Mouse (Mus musculus): ENCODE results near the gene Rplp2. TPM values are rescaled to one million over a fixed set of nuclear protein-coding genes. Genes with fewer than 3 reads are reported as not detected.

Rplp2 gene
- total RNA-seq, 2 experiments from 2014 or later = 1,094 to 1,114 TPM

GRCm38 (mm10) chr7:141483114-141483653, 36.0 kb downstream of the Rplp2 start:
- no peak for DNase-seq

GRCm38 (mm10) chr7:141484186-141485120, 37.3 kb downstream of the Rplp2 start:
- DNase-seq = no peak

GRCm38 (mm10) chr7:141485186-141485585, 38.0 kb downstream of the Rplp2 start:
- DNase-seq = no peak

GRCm38 (mm10) chr7:141485606-141486005, 38.4 kb downstream of the Rplp2 start:
- no peak for DNase-seq

GRCm38 (mm10) chr7:141486239-141486638, 39.1 kb downstream of the Rplp2 start:
- DNase-seq = no peak

- DNase-seq = no peak
These were observed 40.0 kb downstream of the Rplp2 start for GRCm38 (mm10) chr7:141487141-141487540.

GRCm38 (mm10) chr7:141491151-141491550, 44.0 kb downstream of the Rplp2 start:
- no peak for DNase-seq

GRCm38 (mm10) chr7:141492738-141493137, 45.6 kb downstream of the Rplp2 start:
- DNase-seq = no peak

- no peak for DNase-seq
These were observed 46.6 kb downstream of the Rplp2 start for GRCm38 (mm10) chr7:141493729-141494128.

GRCm38 (mm10) chr7:141495379-141495778, 48.2 kb downstream of the Rplp2 start:
- DNase-seq = no peak

- no peak for DNase-seq
These were observed 48.8 kb downstream of the Rplp2 start for GRCm38 (mm10) chr7:141495940-141496339.

- peak in 1 of 2 experiments; percentile 45 for DNase-seq
These were observed 50.4 kb downstream of the Rplp2 start for GRCm38 (mm10) chr7:141497600-141497999.

Other genes with a start within 250 kb of the Rplp2 start
- gene Lmntd2, start 233.3 kb upstream of the Rplp2 start, total RNA-seq (2021) = under 1 TPM; 0.13 TPM
- gene Rassf7, start 231.5 kb upstream of the Rplp2 start, total RNA-seq (2021) = 1 to 10 TPM; 3.6 to 4.1 TPM
- gene Phrf1, start 218.6 kb upstream of the Rplp2 start, total RNA-seq (2021) = 10 to 100 TPM; 70.5 to 89.3 TPM
- 10 to 100 TPM; 13.5 to 14.9 TPM for gene Irf7, start 180.9 kb upstream of the Rplp2 start, total RNA-seq (2021)
- 10 to 100 TPM in 1 of 2 experiments, 1 to 10 TPM in 1; 3.3 to 17.3 TPM for gene Cdhr5, start 170.6 kb upstream of the Rplp2 start, total RNA-seq (2021)
- gene Sct, start 168.2 kb upstream of the Rplp2 start, total RNA-seq (2021) = 1 to 10 TPM in 1 of 2 experiments, under 1 TPM in 1; 0.63 to 1.2 TPM
- under 1 TPM in 1 of 2 experiments, not detected in 1; 0.56 TPM for gene Drd4, start 155.4 kb upstream of the Rplp2 start, total RNA-seq (2021)
- 10 to 100 TPM; 25.8 to 37.5 TPM for gene Deaf1, start 119.7 kb upstream of the Rplp2 start, total RNA-seq (2021)
- 10 to 100 TPM; 23.9 to 27.1 TPM for gene Tmem80, start 119.6 kb upstream of the Rplp2 start, total RNA-seq (2021)
- 1 to 10 TPM; 1.8 to 3.2 TPM for gene Eps8l2, start 108.5 kb upstream of the Rplp2 start, total RNA-seq (2021)
- 100 to 1,000 TPM; 707 to 724 TPM for gene Taldo1, start 55.2 kb upstream of the Rplp2 start, total RNA-seq (2021)
- 10 to 100 TPM; 24.9 to 46.7 TPM for gene Gatd1, start 33.2 kb upstream of the Rplp2 start, total RNA-seq (2021)
- gene Cend1, start 17.9 kb upstream of the Rplp2 start, total RNA-seq (2021) = 1 to 10 TPM in 1 of 2 experiments, under 1 TPM in 1; 0.70 to 1.3 TPM
- gene Slc25a22, start 9.5 kb upstream of the Rplp2 start, total RNA-seq (2021) = 100 to 1,000 TPM; 110 to 120 TPM
- gene Pidd1, start 3.3 kb upstream of the Rplp2 start, total RNA-seq (2021) = 1 to 10 TPM; 1.5 to 2.3 TPM
- gene Pnpla2, start 7.8 kb downstream of the Rplp2 start, total RNA-seq (2021) = 100 to 1,000 TPM; 875 to 879 TPM
- gene Cracr2b, start 13.7 kb downstream of the Rplp2 start, total RNA-seq (2021) = 10 to 100 TPM in 1 of 2 experiments, 1 to 10 TPM in 1; 9.5 to 13.1 TPM
- 100 to 1,000 TPM; 331 to 418 TPM for gene Cd151, start 20.0 kb downstream of the Rplp2 start, total RNA-seq (2021)
- 100 to 1,000 TPM in 1 of 2 experiments, 10 to 100 TPM in 1; 99.8 to 134 TPM for gene Polr2l, start 27.8 kb downstream of the Rplp2 start, total RNA-seq (2021)
- 10 to 100 TPM; 89.1 to 94.4 TPM for gene Tspan4, start 27.9 kb downstream of the Rplp2 start, total RNA-seq (2021)
- gene Chid1, start 92.5 kb downstream of the Rplp2 start, total RNA-seq (2021) = 10 to 100 TPM; 57.4 to 58.5 TPM
- 10 to 100 TPM; 57.5 to 75.9 TPM for gene Ap2a2, start 114.8 kb downstream of the Rplp2 start, total RNA-seq (2021)
- not detected for gene Muc6, start 207.9 kb downstream of the Rplp2 start, total RNA-seq (2021)
- under 1 TPM; 0.33 to 0.59 TPM for gene Muc2, start 243.0 kb downstream of the Rplp2 start, total RNA-seq (2021)